Mouse (Mus musculus) gastrocnemius, adult 8-10 months (tissue): ENCODE results near the gene Prdm11. TPM values are rescaled to one million over a fixed set of nuclear protein-coding genes. Genes with fewer than 3 reads are reported as not detected.
A peak's percentile ranks its signal among the peaks of the same experiment; 100 is the strongest.

Experiments
- DNase-seq, 2 experiments: peaks; one replicate each; pipeline ENCODE4 v3.0.0; 2022; ENCODE audit warnings: low spot score in 2 of 2
- total RNA-seq, 4 experiments: library from RNA; stranded (reverse); gene quantifications; 2 replicates each; pipeline ENCODE4 v1.2.4; 2022

The Prdm11 gene
- total RNA-seq, 4 experiments from 2014 or later: 0.27 to 0.97 (median 0.53) TPM

DNA sequence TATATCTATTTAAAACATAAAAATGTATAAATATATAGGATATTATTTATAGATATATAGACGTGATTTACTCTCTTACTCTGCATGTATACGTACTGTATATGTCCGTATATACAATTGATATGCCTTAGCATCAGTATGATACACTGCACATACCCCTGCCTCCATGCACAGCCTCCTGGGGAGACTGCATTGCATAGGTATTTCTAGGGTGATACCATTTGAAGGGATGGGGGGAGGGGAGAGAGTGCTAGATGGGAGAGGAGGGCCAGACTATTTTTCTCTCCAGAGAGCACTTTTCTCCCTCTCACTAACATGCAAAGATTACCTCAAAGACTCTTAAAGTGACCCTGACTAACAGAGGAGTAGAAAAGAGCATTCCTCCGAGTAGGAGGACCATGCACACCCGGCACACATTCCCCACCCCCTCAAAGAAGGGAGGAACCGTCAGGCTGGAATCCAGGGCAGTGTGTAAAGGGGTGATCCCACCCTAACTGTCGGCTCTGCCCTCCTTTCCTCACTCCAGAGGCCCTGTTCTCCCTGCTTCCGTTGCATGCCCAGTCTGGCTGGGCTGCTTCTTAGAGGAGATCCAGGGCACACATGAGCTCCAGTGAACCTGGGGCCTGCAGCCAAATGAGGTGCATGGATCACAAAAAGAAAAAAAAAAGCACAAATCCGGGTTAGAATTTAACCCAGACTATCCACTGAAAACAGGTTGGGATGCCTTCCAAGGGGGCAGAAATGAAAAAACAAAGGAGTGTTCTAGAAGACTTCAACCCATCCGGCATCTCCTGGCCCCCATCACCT, 78.7 kb downstream of the Prdm11 start:
- DNase-seq: no peak

DNA sequence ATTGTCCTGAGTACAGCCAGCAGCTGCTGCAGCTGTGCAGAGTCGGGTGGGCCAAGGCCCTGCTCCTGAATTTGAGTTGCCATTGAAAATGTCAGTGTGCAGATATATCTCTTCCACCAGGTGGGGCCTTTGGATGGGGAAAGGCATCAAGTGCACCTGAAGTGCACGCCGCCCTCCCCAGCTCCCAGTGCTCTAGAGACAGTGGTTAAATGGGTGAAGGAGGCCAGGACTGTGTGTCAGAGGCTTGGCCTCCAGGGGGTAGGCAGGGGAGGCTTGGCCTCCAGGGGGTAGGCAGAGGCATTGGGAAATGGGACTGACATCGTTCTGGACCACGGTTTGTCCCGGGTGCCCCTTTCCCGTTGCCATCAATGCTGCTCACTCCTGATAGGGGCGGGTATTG, 79.7 kb downstream of the Prdm11 start:
- DNase-seq: no peak

DNA sequence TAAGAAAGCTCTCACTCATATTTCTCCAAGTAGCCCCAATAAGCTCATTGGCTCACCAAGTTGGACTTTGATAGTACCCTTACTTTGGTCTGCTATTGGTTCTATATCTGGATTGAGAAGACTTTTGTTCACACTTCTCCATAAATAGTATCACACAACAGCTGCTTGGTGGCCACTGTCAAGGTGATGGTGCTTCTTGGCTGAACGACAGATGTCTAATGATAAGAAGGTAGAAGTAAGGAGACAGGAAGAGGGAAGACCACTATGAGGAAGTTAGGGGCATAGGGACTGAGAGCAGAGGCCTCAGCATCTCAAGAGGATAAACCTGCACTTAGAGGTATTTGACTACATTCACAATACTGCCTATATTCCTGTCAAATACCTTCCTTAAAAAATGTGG, 81.6 kb downstream of the Prdm11 start:
- DNase-seq: no peak

DNA sequence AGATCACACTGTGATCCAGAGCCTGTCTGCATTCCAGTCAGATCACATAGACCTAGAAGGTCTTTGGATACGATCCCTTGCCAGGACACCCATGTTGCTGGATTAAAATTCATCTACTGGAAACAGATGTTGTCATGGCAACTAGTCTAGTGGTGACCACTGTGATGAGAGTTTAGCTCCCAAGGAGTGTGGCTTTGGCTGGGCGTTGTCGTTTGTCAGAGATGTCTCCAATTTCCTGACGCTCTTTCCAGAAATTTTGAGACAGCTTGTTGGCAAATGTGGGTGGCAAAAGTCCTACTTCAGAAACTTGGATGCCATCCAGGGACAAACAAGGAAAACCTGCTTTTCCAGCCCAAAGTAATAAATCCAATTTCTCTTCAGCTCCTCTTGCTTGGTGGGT, 87.3 kb downstream of the Prdm11 start:
- DNase-seq: no peak

DNA sequence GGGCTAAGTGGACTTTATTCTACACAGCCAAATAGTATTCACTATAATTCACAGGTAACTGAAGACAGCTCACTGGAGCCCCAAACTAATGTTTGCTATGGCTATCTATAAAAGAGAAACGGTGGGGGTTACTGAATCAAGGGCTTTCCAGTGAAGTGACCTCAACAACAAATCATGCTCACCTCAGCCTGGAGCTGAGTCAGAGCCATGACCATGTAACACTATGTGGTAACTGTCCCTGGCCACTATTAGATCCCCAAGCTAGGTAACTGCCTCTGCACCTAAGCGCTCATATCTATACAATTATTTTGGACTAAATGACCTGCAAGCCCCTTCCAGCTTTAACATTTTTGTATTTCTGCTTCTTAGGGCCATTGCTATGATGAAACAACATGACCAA, 89.0 kb downstream of the Prdm11 start:
- no peak for DNase-seq

DNA sequence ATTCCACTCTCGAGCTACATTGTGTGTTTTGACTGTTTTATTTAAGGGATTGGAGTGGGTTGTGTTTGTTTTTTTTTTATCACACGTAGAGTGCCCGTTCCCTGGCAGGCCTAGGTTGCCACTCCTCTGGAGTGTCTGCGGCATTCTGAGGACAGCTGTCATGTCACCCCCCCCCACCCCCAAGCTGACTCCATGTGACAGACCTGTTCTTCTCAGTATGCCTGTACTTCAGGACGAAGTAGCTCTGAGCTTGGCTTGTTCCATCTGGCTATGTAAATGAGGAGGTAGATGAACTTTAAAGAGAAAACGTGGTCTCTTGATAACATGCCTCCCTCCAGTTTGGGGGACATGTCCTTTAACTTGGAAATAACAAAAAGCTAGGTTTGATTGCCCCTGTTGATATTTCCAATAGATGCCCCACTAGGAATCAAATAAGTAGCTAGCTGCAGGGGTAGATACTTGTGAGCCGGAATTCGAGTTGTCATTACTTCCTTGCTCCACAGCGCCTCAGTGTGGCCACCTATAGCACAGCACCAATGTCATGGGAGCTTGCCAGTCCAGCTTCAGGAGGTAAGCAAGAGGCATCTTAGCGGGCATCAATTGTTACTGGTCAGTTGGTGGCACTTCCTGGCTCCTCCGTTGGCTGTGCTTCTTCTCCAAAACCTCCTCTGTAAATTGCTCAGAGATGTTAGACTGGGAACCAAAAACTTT, 91.4 kb downstream of the Prdm11 start:
- peak in 1 of 2 experiments; percentile 24 for DNase-seq

DNA sequence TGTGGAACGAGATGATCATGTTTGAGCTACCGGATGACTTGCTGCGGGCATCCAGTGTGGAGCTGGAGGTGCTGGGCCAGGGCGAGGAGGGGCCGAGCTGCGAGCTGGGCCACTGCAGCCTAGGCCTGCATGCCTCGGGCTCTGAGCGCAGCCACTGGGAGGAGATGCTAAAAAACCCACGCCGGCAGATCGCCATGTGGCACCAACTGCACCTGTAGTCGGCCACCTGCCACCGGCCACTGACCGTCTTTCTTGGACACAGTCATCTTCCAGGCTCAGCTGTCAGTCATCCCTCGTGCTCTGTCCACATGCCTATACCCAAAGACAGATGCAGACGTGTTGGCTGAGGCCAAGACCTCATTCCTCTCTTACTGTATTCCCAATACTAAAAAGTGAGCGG, 92.5 kb downstream of the Prdm11 start:
- DNase-seq: no peak

DNA sequence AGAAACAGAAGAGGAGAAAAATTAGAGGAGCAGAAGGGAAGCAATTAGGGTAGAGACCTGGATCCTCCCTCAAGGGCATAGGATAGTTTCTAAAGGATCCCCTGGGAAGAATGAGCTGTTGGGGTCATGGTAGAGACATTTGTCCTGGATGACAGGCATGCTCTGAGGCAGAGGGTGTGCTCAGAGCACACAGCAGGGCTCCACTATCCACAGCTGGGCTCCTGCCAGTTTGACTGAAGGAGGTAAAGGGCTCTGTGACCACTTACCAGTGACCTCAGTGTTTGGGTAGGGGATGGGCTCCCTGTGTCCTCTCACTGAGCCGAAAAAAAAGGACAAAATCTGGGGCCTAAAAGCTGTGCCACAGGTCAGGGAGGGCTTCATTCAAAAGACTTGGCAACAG, 96.4 kb downstream of the Prdm11 start:
- DNase-seq: no peak

DNA sequence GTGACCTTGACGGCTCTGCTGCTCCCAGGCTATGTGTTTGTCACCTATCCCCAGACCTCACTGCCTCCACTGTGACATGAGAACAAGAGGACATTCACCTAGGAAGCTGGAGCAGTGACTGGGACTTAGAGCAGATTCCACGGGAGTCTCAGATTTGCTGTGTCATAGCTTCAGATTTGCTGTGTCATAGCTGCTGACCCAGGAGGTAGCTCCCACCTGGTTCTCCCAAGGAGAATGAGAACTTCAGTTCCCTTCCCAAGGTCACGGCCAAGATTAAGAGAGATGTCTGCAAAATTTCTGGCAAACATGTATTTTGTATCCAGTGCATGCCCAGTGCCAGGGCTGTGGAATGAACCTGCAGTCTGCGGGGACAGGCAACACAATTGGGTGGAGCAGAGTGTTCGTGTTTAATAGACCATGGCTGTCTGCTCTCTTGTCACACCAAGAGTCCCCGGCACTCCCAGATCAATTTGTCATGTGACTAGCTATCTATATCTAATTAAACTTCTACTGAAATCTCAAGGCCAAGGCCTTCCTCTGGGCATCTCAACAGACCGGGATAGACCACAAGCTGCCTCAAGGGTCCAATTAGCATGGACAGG, 97.2 kb downstream of the Prdm11 start:
- DNase-seq: no peak

DNA sequence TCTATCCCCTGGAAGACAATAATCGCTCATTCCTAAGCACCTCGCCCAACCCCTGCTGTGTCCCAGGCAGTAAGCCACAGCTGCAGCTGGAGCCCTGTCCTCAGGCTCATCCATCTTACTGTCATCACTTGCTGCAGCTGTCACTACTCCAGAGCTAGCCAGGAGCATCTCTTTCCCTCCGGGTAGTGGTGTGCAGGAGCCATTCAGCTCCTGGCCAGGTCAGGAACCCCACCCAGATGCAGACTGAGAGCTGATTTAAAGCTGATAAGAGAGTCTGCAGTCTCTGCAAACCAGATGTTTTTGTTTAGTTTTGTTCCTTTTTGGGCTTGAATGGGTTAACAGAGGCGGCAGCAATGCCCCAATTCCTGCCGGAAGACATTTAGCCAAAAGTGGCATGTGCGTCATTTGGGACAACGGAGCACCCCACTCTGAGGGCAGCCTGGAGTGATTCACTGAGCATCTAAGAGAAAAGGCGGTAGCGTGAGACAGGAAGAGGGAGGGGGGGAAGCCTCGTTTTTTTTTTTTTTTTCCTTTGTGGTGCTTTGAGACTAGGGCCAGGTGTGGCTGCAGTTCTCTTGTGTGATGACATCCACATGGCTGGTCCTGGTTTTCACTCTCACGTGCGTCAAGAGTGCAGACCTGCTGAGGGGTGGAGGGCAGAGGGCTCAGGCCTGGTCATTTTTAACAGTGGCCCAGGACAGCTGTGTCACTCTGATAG, 97.8 kb downstream of the Prdm11 start:
- peak; percentile 36 to 41 for DNase-seq

DNA sequence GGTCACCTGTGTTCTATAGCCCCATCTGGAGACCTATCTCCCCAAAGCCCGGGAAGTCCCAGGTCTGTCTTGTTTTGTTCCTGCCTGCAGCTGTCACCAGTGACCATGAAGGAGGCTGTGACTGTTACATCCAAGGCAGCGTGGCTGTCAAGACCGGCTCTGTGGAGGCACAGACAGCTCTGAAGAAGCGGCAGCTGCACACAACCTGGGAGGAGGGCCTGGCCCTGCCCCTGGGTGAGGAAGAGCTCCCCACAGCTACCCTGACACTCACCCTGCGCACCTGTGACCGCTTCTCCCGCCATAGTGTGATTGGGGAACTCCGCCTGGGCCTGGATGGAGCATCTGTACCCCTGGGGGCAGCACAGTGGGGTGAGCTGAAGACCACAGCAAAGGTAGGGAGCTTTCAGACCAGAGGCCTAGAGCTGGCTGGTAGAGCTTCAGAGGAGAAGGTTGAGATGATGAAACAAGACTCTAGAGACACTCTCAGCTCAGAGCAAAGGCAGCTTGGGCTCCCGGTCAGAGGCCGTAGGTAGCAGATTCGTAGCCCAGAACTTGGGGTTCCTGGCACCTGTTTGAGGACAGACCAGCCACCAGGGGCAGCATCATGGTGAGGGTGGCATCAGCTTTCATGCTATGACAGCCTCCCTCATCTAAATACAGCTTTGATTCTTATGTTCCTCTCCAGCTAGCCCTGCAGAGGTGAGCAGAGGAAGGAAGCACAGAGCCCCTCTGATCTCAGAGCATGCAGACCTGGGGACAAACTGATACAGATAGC, 100.0 kb downstream of the Prdm11 start:
- DNase-seq: no peak

DNA sequence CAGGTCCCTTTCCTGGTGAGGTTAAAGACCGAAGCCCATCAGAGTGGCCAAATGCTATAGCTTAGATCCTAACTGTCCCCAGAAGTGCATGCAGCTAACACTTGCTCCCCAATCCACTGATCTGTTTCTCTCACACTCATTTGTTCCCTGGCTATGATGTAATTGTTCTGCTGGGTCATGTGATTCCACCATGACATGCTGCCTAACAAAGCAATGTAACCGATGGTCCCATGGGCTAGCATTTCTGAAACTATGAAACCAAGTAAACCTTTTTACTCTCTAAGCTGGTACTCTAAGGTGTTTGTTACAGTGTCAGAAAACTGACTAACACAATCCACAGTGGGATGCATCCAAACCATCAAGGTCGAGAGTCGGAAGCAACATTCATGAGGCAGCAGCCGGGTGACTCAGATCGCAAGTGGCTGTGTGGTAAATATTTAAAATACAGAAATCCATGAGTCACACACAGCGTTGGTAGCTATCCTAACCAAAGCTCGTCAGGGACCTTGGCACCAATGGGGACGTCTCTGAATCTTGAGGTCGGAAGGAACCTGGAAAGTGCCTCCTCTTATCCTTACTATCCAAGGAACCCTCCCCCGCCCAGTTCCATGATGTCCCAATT, 100.7 kb downstream of the Prdm11 start:
- no peak for DNase-seq

DNA sequence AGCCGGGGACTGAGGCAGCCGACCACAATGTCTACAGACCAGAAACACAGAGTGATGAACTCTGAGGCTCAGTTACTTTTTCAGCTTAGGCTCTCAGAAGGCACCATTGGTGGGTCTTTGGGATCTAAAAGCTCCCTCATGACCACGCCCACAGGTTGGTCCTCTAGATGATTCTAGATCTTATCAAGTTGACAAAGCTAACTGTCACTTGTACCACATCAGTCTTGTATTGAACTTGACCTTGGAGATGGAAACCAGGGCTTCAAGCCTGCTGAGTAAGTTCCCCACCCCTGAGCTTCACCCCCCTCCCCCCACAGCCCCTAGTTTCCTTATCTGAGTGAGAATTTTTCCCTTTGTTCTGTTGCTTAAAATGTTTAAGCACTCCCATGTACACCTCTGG, 101.6 kb downstream of the Prdm11 start:
- no peak for DNase-seq

DNA sequence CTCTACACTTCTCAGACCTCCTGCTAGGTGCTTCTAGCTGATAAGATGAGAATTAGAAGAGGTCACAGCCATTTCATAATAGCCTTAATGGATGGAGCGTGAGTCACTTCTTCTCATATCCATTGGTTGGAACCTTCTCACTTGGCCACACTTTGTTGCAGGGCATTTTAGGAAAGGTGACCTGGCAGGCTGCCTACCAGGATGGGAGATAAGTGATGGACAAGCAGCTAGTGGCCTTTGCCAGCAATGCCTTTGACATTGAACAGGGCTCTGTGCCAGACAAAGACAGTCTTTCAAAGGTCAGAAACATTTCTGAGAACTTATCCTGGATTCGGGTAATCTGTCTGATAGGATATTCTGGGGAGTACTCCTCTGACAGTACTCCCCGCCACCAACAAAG, 102.6 kb downstream of the Prdm11 start:
- no peak for DNase-seq

DNA sequence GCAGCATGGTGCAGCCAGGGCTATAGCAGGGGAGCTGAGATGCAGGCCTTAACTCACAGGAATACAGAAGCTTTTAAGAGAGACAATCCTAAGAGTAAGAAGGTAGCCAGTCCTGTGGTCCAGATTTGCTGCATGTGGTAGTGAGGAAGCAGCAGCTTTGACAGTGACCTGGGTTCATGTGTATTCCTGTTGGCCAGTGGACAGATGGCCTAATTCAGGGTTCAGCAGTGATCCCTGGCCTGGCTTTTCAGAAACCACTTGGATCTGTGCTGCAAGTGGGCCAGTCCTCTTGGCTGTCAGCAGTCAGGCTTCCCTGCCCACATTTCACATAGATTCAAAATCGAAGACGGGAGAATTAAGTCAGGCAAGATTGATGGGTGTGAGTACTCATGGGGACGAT, 104.5 kb downstream of the Prdm11 start:
- peak in 1 of 2 experiments; percentile 6 for DNase-seq

DNA sequence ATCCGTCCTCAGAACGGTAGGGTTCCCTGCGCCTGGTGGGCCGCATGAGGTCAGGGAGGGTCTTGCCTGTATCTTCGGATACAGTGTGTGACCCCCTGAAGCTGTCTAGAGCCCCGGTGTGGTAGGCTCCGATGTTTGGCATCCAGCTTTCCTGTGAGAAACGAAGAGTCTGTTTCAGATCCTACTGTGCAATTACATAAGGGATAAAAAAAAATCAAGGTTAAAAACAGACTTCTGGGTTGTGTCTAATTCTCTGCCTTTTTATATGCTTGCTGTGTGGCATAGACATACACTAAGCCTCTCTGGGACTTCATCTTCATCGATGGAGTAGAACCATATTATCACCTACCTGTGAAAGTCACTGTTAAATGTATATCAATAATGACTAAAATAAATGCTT, 105.0 kb downstream of the Prdm11 start:
- no peak for DNase-seq

DNA sequence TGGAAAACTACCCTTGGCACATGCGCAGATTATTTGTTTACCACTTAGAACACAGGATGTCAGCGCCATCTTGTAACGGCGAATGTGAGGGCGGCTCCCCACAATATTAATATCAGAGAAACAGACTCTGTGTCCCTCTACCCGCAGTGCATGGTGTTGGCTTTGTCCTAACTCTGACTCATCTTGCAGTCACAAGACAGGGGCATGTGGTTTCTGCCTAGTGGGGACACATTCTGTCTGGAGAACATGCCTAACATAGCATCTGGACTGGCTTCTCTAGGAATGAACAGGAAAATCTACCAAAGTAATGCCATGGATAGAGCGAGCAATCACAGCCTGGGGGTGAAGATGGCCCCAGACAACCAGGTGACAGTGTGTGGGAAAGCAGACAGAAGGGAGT, 107.1 kb downstream of the Prdm11 start:
- DNase-seq: no peak

DNA sequence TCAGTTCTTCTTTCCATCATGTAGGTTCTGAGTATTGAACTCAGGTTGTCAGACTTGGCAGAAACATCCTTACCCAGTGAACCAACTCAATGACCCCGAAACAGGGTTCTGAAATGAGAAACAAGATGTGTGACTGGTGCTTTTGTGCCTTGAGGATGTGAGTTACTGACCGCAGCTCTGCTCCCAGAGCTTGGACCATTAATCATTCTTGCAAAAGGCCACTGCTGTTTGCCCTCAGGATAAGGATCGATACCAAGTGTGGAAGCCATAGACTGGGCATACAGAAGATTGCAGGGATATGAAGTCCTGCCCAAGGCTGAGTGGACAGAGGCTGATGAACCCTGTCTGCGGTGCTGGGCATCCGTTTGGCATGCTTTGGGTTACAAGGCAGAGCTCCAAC, 107.9 kb downstream of the Prdm11 start:
- DNase-seq: no peak

DNA sequence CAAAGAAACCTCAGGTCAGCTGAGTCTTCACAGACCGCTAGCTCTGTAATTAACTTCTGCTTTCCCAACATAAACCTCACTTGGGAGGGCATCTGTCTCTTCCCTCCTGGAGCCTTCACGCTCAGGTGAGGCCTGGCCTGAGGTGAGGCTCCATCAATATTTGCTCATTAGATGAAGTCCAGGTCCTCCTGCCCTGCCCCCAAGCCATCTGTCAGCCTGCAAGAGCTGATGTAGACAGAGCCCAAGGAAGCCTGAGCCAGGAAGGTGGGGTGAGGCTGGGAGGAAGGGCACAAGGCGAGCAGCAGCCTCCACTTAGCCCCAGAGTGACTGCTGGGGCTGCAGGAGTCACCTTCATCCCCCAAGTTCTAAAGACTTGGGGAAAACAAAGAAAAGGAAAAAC, 110.5 kb downstream of the Prdm11 start:
- DNase-seq: no peak

DNA sequence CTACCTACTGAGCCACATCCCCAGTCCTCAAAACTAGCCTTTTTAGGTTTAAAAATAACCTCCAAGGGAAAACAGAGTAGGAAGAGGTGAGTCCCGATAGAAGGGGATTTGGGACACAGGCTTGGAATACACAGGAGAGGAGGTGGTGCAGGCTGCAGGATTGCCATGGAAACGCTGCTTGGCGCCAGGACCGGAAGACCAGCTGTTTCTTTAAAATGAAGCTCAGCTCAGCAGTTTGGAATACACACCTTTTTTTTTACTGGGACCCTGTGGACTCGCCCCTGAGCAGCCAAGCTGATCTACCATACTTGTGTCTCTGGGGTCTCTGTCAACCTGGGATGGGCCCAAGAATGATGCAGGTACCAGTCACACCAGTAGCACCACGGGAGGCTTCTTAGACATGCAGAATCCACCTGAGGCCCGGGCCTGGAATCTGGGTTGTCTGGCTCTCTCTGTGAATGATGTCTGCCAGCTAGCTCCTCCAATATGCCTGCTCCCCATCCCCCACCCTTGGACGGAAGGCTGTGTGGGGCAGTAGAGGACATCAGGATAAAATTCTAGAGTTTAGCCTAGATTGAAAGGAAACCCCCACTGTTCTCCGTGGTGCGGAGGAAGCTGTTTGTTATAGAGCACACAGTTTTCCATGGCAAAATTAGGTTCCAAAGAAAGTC, 111.5 kb downstream of the Prdm11 start:
- no peak for DNase-seq
